Mouse (Mus musculus) adrenal gland, adult 8-10 months (tissue): ENCODE data around the gene Perm1. TPM values are rescaled to one million over a fixed set of nuclear protein-coding genes. Genes with fewer than 3 reads are reported as not detected.

Experiments used
- DNase-seq: peaks from one replicate; pipeline ENCODE4 v3.0.0; 2022
- microRNA-seq, 2 experiments: library from miRNA; unstranded; fragments of <30 nt; microRNA quantifications; one replicate each; pipeline ENCODE4 v1.2.0; 2022
- total RNA-seq, 4 experiments: library from RNA; stranded (reverse); gene quantifications; 2 replicates each; pipeline ENCODE4 v1.2.4; 2022

Gene Perm1
- total RNA-seq, 4 experiments from 2014 or later: 3.1 to 7.0 (median 5.3) TPM

- DNase-seq: no peak
Observed at GRCm38 (mm10) chr4:156249567-156249966, 33.9 kb downstream of the Perm1 start.

- DNase-seq: no peak
Observed at GRCm38 (mm10) chr4:156251081-156251480, 35.4 kb downstream of the Perm1 start.

- DNase-seq: no peak
Observed at GRCm38 (mm10) chr4:156252140-156252539, 36.5 kb downstream of the Perm1 start.

- no peak for DNase-seq
Observed at GRCm38 (mm10) chr4:156252619-156253018, 37.0 kb downstream of the Perm1 start.

GRCm38 (mm10) chr4:156253043-156253442 lies 37.4 kb downstream of the Perm1 start:
- DNase-seq: no peak

GRCm38 (mm10) chr4:156254361-156255077 lies 38.9 kb downstream of the Perm1 start:
- no peak for DNase-seq

GRCm38 (mm10) chr4:156255078-156255839 lies 39.6 kb downstream of the Perm1 start, which contains the start of gene Samd11:
TSS of gene Samd11 (minus strand) at chr4:156255657.
- DNase-seq: no peak

Small RNA genes within 50 kb of the gene (microRNA-seq; reads per million reads assigned to microRNA genes)
- 1.6 to 2.2 reads per million in 2 experiments for gene Mir7658

Other genes starting within 250 kb of the Perm1 start
- gene B3galt6, start 223.2 kb upstream of the Perm1 start, total RNA-seq: 1 to 10 TPM; 7.8 to 9.5 (median 8.9) TPM
- 100 to 1,000 TPM; 290 to 326 (median 308) TPM for gene Sdf4, start 223.0 kb upstream of the Perm1 start, total RNA-seq
- 1 to 10 TPM; 1.0 to 3.0 (median 2.0) TPM for gene Tnfrsf4, start 202.0 kb upstream of the Perm1 start, total RNA-seq
- gene Tnfrsf18, start 189.7 kb upstream of the Perm1 start, total RNA-seq: 1 to 10 TPM in 1 of 4 experiments, under 1 TPM in 1, not detected in 2; 0.42 to 1.2 TPM
- 1 to 10 TPM in 1 of 4 experiments, under 1 TPM in 2, not detected in 1; 0.38 to 1.2 (median 0.86) TPM for gene Ttll10, start 156.5 kb upstream of the Perm1 start, total RNA-seq
- gene 9430015G10Rik, start 105.9 kb upstream of the Perm1 start, total RNA-seq: 10 to 100 TPM; 10.7 to 22.9 (median 14.1) TPM
- gene Rnf223, start 85.4 kb upstream of the Perm1 start, total RNA-seq: under 1 TPM in 3 of 4 experiments, not detected in 1; 0.11 to 0.23 (median 0.22) TPM
- gene Agrn, start 18.4 kb upstream of the Perm1 start, total RNA-seq: 10 to 100 TPM; 29.7 to 54.3 (median 41.1) TPM
- gene Isg15, start 15.1 kb upstream of the Perm1 start, total RNA-seq: 1 to 10 TPM; 3.1 to 3.9 (median 3.6) TPM
- gene AW011738, start 12.6 kb upstream of the Perm1 start, total RNA-seq: 1 to 10 TPM; 3.0 to 6.5 (median 4.8) TPM
- gene Plekhn1, start 19.0 kb downstream of the Perm1 start, total RNA-seq: 10 to 100 TPM; 23.8 to 44.1 (median 32.9) TPM
- gene Noc2l, start 20.1 kb downstream of the Perm1 start, total RNA-seq: 10 to 100 TPM; 32.8 to 41.8 (median 39.8) TPM
- 1 to 10 TPM; 1.6 to 4.7 (median 3.3) TPM for gene Samd11, start 39.8 kb downstream of the Perm1 start, total RNA-seq
- not detected for gene Vmn2r-ps159, start 115.2 kb downstream of the Perm1 start, total RNA-seq